Mouse (Mus musculus) urinary bladder, postnatal 10 days (tissue): Measurements from ENCODE around the gene Tmsb4x.

Experiments used
- DNase-seq: peaks from one replicate; pipeline ENCODE4 v3.0.0; 2022; ENCODE audit warnings: low spot score

Gene Tmsb4x

DNA sequence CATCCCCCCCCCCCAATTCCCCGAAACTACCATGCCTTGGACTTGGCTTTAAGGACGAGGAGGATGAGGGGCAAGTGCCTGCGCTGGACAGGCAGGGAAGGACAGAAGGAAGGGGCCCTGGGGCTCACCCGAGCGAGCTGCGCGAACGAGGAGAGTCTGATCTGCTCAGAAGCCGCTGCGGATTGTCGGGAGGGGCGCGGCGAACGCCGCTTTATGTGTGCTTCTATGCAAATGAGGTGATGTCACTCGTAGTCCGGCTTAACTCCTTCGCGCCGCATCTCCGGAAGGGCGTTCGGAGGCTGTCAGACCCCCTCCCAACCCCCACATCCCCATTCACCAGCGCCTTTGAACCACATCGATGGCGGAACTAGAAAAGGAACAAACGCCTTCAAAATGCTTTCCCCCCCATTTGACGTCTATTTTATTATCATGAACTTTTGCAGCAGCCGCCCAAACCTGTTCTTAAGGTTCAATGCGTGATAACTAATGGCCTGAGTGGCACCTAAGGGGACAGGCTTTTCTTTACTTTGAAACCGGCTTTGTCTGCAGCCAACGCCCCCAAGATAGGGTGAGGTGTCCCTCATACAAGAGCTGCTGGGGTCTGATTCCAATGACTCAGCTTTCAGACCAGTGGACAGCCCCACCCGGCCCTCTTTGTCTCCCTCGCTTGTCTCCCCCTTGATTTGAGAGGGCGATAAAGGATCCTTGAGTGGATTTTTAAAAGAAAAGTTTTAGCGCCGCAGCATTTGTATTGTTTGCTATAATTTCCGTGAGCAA, at the start of gene Tmsb4x:
Gene Tmsb4x (minus strand): TSS at position 338 of the 777 bp plus-strand sequence.
- DNase-seq: peak; percentile 43

- DNase-seq: no peak
Observed at GRCm38 (mm10) chrX:167241736-167242135, 32.6 kb upstream of the Tmsb4x start.

GRCm38 (mm10) chrX:167239293-167239921, 30.3 kb upstream of the Tmsb4x start:
- no peak for DNase-seq

GRCm38 (mm10) chrX:167233104-167233687, 24.1 kb upstream of the Tmsb4x start:
- DNase-seq: no peak

- DNase-seq: no peak
Observed at GRCm38 (mm10) chrX:167231150-167231549, 22.0 kb upstream of the Tmsb4x start.

GRCm38 (mm10) chrX:167229819-167230218, 20.7 kb upstream of the Tmsb4x start:
- DNase-seq: no peak

DNA sequence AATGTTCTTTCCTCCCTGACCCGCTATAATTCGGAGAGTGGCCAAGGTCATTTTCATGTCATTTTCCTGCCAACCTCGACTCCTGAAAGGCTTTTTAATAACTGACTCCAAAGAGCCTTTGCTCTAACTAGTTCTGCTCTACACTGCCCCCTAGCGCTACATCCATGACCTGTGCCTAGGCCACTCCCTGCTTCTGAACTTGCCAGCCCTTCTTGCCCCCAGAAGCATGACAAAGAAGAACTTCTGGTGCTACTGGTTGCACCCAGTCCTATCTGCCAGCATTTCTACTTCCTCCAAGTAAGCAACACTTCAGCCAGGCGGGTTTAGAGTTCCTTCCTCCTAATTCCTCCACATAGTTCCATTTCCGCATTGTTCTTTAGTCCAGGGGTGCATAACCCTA, 20.1 kb upstream of the Tmsb4x start:
- DNase-seq: no peak

DNA sequence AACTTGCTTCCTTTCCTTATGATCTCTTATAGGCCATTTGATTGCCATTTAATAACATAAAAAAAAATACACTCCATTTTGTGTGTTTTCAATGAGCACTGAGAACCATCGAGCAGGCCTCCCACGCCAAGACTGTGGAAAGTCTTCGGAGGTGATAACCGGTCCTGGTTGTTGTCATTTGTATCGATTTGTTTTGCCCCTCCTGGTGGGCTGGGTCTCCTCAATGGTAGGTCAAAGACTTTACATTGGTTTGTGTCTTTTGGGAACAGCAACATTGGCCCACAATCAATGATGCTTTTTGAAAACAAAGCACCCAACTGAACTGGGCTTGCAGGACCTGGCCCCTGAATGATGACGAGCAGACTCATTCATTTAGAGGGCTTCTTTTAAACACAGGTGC, 18.6 kb upstream of the Tmsb4x start:
- no peak for DNase-seq

GRCm38 (mm10) chrX:167227138-167227537, 18.0 kb upstream of the Tmsb4x start:
- no peak for DNase-seq

- DNase-seq: no peak
Observed at GRCm38 (mm10) chrX:167226570-167226969, 17.5 kb upstream of the Tmsb4x start.

GRCm38 (mm10) chrX:167212707-167213106, 3.6 kb upstream of the Tmsb4x start:
- DNase-seq: no peak

DNA sequence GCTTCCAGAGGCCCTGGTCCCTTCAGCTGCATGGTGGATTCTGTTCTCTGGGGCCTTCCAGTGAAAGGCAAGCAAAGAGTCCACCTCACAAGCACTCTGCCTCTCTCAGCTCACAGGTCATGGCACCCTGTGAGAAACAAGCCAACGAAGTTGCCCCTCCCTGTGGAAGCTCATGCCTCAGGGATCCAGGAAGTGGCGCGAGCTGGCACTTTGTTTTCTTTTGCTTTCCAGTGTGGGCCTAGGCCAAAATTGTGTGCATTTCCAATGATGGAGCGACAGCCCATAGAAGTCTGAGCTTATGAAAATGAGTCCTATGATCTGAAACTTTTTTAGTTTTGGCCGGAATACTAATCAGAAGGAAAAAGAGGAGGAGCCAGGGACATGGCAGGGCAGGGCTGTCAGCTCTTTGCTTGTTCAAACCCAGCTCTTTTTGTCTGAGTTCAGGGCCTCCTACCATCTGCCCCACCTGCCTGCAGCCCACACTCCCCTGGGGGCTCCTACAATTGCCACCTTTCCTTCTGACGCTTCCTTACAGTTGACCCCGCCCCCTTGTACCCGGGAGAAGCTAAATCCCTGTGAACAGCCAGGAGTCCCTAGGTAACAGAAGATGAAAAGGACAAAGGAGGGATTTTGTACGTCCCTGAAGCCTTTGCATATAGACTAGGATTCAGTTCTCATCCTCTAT, 2.9 kb upstream of the Tmsb4x start:
- no peak for DNase-seq

DNA sequence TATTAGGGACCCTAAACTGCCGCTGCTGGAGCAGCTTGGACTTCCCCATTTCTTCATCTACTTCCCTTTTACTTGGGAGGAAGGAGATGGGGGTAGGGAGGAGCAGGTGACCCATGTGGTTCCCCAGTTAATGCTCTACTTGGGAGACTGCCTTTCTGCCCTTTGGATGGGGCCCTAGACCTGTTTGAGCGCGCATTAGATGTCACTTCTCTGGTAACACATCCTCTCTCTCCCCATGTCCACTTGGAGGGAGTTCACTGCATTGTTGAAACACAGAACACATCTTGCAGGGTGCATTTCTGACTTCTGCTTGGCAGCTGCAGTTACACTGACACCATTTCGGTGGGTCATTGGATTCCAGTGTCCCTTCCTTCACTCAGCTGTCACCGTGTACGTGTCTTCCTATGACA, 1.2 kb upstream of the Tmsb4x start:
- no peak for DNase-seq

- DNase-seq: no peak
Observed at GRCm38 (mm10) chrX:167209828-167210227, 713 bp upstream of the Tmsb4x start.

DNA sequence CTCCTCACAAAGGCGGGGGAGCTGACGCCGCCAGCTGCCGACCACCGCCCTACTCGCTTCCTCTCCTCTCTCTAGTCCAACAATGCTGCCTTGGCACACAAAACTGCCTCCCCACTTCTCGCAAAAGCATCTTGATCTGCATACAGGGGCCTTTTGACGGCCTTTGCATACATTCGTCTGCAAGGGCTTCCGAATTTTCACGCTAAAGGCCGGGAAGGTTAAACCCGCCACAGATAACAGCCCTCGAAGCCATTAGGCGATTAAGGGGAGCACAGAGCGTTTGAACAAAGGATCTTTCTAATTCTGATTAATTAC, 652 bp downstream of the Tmsb4x start:
- no peak for DNase-seq

- DNase-seq: no peak
Observed at GRCm38 (mm10) chrX:167207741-167208505, 1.2 kb downstream of the Tmsb4x start.

GRCm38 (mm10) chrX:167205813-167206520, 3.1 kb downstream of the Tmsb4x start:
- no peak for DNase-seq

DNA sequence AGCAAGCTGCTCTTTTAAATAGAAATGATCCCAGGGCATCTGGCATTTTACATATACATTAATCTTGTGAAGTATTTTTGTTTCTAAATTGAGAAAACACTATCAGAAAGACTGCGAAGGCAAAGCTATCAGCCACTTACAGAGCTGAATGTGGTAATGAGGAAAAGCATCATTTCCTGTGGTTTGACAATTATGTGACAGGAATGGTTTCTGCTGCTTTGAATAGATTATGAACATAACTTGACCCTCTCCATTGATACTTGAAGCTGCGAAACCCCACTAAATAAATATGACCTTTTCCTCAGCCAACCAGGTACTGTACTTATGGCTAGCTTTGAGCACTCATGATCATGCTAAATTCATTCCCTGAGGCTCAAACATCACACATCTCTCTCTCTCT, 7.8 kb downstream of the Tmsb4x start:
- no peak for DNase-seq

DNA sequence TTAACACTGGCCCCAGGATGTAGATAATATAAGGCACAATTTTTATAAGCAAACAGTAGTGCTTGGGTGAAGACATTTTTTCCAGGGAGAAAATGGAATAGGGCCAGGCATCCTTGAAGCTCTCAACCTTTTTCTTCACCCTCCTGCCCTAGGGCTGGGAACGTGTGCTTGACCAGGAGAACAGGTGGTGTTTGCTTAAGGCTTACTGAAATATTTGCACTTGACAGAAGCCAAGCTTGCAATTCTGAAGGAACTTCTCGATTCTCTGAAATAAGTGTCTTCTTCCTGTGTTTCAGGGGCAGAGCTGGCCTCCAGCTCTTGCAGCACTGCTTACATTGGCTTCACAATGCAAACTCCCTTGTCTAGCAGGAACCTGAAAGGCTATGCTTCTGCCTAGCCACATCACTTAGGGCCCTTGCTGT, 13.9 kb downstream of the Tmsb4x start:
- no peak for DNase-seq

- DNase-seq: no peak
Observed at GRCm38 (mm10) chrX:167186306-167186705, 22.8 kb downstream of the Tmsb4x start.

GRCm38 (mm10) chrX:167183535-167183934, 25.6 kb downstream of the Tmsb4x start:
- DNase-seq: no peak
